Mouse (Mus musculus): ENCODE measurements around the gene Tmem41b. TPM values are rescaled to one million over a fixed set of nuclear protein-coding genes. Genes with fewer than 3 reads are reported as not detected.
A peak's percentile ranks its signal among the peaks of the same experiment; 100 is the strongest.
"Not testable (repeated sequence)": the region's sequence is repeated elsewhere in the genome, so short reads cannot be mapped to it uniquely, and the experiment has no call there.

Tmem41b gene
- polyA plus RNA-seq, 1 experiment from 2014 or later = 68.5 TPM

DNA sequence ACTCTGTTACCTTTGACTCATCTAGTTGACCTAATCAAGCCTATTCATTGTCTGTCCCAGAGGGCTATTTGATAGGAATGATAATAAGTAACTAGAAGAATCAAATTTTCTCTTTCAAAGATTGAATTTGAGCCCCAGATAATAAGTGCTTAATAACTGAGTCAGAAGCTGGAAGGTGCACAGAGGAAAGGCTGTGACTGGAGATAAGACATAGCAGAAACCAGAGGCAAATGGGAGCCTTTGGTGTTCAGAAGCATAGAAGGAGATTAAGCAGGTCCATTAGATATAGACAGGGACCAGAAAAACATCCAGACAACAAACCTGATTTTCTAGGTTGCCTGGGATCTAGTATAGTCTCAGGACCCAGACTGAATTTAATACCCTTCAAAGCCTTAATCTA, 19.2 kb upstream of the Tmem41b start:
- no peak overlapping the region for H3K27ac ChIP-seq (replicated peaks)
- no peaks in the 10 kb centered on the region for H3K36me3 ChIP-seq (replicated peaks)
- H3K9me3 ChIP-seq = no peaks in the 10 kb centered on the region
- no peak overlapping the region for H3K4me3 ChIP-seq
- no peak for DNase-seq (ENCODE audit: low spot score)
- peaks cover 5% of the 10 kb centered on the region; the same call in 1 of the 2 replicates for H3K27me3 ChIP-seq (replicated peaks; ENCODE audit: low read depth, poor library complexity, severe bottlenecking)
- H3K4me1 ChIP-seq = peaks cover 7% of the 10 kb centered on the region

DNA sequence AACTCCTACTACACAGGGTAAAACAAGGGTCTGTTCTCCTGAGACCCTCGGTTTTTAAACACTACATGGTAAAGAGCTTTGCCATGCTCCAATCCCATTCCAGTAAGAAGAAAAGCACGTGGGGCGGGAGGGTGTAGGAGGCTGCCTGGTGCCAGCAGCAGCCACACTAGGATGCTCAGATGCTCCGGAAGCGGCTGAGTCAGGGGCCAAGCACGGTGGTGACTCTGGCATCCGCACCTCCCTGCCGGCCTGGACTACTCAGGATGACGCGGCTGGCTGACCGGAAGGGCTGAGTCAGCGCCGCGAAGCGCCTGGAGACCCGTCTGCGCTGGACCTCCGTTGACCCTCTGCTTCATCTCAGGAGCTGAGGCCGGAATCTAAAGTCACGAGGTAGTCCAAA, 16.2 kb upstream of the Tmem41b start:
- Histone ChIP-seq H3K4me1 (peaks cover 7% of the 10 kb centered on the region), H3K9me3 (no peaks in the 10 kb centered on the region), H3K27me3 (replicated peaks; ENCODE audit: low read depth, poor library complexity, severe bottlenecking) (peaks cover 5% of the 10 kb centered on the region; the same call in 1 of the 2 replicates), H3K4me3 (peak overlapping the region; percentile 41), H3K27ac (replicated peaks) (peak overlapping the region; percentile 19; the same call in 1 of the 2 replicates), H3K36me3 (replicated peaks) (no peaks in the 10 kb centered on the region)
- 18% methylated on average over 20 of the region's 20 CpGs for WGBS
- DNase-seq (ENCODE audit: low spot score) = peak; percentile 68

DNA sequence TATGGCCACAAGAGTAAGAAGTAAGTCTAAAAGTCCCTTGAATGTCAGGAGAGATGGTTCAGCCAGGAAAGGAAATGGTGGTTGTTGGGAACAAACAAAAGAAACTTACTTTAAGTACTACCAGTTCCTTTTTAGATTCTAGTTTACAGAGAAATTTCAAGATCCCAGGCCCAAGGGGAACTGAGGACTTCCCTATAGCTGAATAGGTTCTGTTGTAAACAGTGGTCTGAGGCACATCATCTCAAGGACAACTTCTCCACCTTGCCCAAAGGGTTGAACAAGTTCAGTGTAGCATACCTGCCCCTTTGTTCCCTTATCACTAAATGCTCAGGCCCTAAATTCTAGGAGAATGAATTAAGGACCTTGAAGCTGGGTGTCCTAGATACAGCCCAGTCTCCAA, 15.4 kb upstream of the Tmem41b start:
- no peak overlapping the region for H3K4me3 ChIP-seq
- H3K9me3 ChIP-seq = no peaks in the 10 kb centered on the region
- no peak overlapping the region for H3K27ac ChIP-seq (replicated peaks)
- no peak for DNase-seq (ENCODE audit: low spot score)
- no peaks in the 10 kb centered on the region for H3K36me3 ChIP-seq (replicated peaks)
- H3K4me1 ChIP-seq = peaks cover 7% of the 10 kb centered on the region
- H3K27me3 ChIP-seq (replicated peaks; ENCODE audit: low read depth, poor library complexity, severe bottlenecking) = peaks cover 5% of the 10 kb centered on the region; the same call in 1 of the 2 replicates

DNA sequence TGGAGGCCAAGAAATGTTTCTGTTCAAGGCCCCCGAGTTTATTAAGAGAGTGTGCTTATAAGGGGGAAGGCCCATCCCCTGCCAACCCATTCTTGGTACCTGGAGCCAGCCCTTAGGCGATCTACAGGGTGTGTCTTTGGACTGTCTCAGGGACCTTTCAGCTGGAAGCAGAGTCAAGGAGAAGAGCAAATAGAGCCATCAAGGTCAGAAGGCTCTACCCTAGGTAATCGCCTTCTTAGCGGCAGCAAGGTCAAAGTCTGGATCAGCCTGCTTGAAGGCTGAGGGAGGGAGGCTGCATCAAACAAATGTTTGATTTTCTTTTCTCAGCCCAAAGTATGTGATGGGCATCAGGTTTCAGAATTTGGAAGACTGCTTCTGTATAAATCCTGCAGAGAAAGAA, 11.7 kb upstream of the Tmem41b start:
- H3K4me1 ChIP-seq = peaks cover 7% of the 10 kb centered on the region
- H3K9me3 ChIP-seq = no peaks in the 10 kb centered on the region
- peaks cover 5% of the 10 kb centered on the region; the same call in 1 of the 2 replicates for H3K27me3 ChIP-seq (replicated peaks; ENCODE audit: low read depth, poor library complexity, severe bottlenecking)
- 85% methylated on average over 4 of the region's 4 CpGs for WGBS
- H3K4me3 ChIP-seq = no peak overlapping the region
- H3K36me3 ChIP-seq (replicated peaks) = no peaks in the 10 kb centered on the region
- no peak overlapping the region for H3K27ac ChIP-seq (replicated peaks)
- no peak for DNase-seq (ENCODE audit: low spot score)

DNA sequence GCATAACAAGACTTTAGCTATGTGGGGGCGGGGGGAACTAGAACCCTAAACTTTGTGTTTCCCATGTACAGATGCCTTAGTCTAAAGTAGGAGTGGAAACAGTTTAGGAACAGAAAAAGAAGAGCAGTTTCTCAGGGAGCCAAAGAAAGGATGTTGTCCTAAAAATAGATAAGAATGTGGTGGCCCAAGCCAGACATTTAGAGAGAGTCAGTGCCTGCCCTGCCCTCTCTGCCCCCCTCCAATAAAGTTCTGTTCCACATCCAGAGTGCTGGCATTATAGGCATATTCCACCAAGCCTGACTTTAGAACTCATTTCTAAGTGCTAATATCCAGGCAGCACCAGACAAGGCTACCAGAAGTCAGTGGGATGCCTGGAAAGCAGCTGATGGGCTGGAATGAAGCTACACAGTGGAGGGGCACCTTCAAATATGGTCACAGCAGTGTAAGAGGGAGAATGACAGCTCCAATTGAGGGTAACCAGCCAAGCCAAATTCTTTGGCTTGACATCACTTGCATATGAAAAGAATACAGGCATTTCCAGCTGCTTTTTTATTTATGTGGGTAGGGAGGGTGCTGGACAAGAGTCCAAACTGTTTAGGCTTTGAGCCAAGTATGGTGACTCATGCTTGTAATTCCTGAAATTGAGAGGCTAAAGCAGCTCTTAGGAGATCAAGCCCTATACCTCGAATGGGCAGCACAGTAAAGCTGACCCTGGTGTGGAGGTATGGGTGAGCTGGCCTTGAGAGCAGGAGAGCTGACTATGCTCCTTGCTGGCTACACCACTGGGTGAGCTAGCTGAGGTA, 6.6 kb upstream of the Tmem41b start:
- H3K9me3 ChIP-seq = no peaks in the 10 kb centered on the region
- 67% methylated on average over 2 of the region's 2 CpGs for WGBS
- H3K36me3 ChIP-seq (replicated peaks) = no peaks in the 10 kb centered on the region
- no peaks in the 10 kb centered on the region for H3K27me3 ChIP-seq (replicated peaks; ENCODE audit: low read depth, poor library complexity, severe bottlenecking)
- no peak overlapping the region for H3K4me3 ChIP-seq
- DNase-seq (ENCODE audit: low spot score) = no peak
- no peaks in the 10 kb centered on the region for H3K4me1 ChIP-seq
- no peak overlapping the region for H3K27ac ChIP-seq (replicated peaks)

DNA sequence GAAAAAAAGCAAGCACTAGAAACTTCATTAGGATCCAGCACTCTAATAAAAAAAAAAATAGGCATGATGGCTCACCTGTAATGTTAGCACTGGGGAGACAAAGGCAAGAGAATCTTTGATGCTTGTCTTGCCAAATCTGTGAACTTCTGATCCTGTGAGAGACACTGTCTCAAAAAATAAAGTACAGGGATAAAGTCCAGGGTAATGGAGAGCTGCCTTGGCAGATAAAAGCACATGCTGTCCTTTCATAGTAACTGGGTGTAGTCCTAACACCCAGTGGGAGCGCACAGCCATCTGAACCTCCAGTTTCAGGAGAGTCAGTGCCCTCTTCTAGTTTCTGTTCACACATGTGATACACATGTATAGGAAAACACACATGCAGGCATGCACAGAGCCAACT, 4.6 kb upstream of the Tmem41b start:
- WGBS = 85% methylated on average over 1 of the region's 1 CpGs
- Histone ChIP-seq H3K4me1 (no peaks in the 10 kb centered on the region), H3K4me3 (no peak overlapping the region), H3K27ac (replicated peaks) (no peak overlapping the region), H3K36me3 (replicated peaks) (no peaks in the 10 kb centered on the region), H3K27me3 (replicated peaks; ENCODE audit: low read depth, poor library complexity, severe bottlenecking) (no peaks in the 10 kb centered on the region), H3K9me3 (no peaks in the 10 kb centered on the region)
- DNase-seq (ENCODE audit: low spot score) = no peak

DNA sequence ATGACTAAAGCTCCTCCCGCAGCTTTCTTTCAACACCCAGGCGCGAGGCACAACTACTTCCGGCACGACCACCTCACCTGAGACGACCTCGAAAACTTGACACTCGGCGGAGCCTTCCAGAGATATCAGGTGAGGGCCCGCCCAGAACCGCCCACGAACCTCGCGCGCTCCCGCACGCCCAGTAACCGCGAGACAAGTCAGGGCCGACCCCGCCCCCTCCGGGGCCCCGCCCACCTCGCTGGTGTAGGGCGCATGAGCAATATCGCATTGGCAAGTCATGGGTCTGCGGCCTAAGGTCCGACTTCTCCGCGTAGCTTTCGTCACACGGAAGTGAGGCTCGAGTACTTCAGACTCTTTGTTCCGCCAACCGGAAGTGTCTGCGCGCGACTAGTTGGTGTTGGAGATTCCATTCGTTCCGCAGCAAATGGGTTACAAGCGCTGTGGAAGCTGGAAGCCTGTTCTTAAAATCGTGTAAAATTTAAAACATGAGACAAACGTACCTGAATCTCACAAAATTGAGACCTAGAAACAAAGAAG, 528 bp downstream of the Tmem41b start:
- Histone ChIP-seq H3K4me3 (peak overlapping the region; percentile 68), H3K36me3 (replicated peaks) (peaks cover 31% of the 10 kb centered on the region), H3K4me1 (peaks cover 13% of the 10 kb centered on the region), H3K27ac (replicated peaks) (peak overlapping the region; percentile 82), H3K27me3 (replicated peaks; ENCODE audit: low read depth, poor library complexity, severe bottlenecking) (no peaks in the 10 kb centered on the region), H3K9me3 (no peaks in the 10 kb centered on the region)
- DNase-seq (ENCODE audit: low spot score) = peak; percentile 100
- WGBS = under 1% methylated on average over 43 of the region's 43 CpGs

DNA sequence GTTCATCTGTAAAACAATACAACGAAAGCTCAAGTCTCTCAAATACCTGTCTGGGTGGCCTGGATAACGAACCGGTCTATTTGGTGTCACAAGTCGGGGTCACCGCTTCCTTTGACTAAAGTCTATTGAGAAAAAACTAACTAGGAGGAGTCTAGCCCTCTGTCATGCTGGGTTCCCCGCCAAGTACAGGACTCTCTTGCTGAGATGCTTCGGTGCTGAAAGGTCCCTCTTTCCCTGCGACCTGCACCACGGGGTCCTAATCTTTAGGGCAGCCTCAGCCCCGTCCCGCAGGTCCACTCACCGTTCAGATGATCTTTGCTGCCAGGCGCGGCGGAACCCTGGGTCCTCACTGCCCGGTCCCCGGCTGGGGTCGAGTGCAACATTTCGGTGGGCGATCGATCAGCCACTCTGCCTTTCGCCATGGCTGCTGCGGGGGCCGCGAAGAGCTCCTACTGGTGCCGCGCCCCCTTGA, 1.0 kb downstream of the Tmem41b start:
- H3K36me3 ChIP-seq (replicated peaks) = peaks cover 34% of the 10 kb centered on the region
- H3K27ac ChIP-seq (replicated peaks) = peak overlapping the region; percentile 82
- H3K9me3 ChIP-seq = no peaks in the 10 kb centered on the region
- H3K4me1 ChIP-seq = peaks cover 13% of the 10 kb centered on the region
- peak overlapping the region; percentile 68 for H3K4me3 ChIP-seq
- H3K27me3 ChIP-seq (replicated peaks; ENCODE audit: low read depth, poor library complexity, severe bottlenecking) = no peaks in the 10 kb centered on the region
- DNase-seq (ENCODE audit: low spot score) = no peak
- WGBS = under 1% methylated on average over 27 of the region's 27 CpGs

DNA sequence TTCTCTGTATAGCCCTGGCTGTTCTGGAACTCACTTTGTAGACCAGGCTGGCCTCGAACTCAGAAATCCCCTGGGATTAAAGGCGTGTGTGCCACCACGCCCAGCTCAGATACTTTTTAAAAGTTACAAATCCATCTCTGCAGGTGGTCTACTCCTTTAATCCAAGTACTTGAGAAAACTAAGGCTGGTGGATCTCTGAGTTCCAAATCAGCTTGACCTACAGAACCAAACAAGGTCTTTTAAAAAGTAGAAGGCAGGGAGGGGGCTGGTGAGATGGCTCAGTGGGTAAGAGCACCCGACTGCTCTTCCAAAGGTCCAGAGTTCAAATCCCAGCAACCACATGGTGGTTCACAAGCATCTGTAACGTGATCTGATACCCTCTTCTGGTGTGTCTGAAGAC, 2.1 kb downstream of the Tmem41b start:
- Histone ChIP-seq H3K4me3 (peak overlapping the region; percentile 68; the same call in 1 of the 2 replicates), H3K36me3 (replicated peaks) (peaks cover 44% of the 10 kb centered on the region), H3K4me1 (peaks cover 13% of the 10 kb centered on the region)
- not testable (repeated sequence) for DNase-seq (ENCODE audit: low spot score); H3K9me3 ChIP-seq; H3K27me3 ChIP-seq (replicated peaks; ENCODE audit: low read depth, poor library complexity, severe bottlenecking); H3K27ac ChIP-seq (replicated peaks)
- 85% methylated on average over 5 of the region's 5 CpGs for WGBS

DNA sequence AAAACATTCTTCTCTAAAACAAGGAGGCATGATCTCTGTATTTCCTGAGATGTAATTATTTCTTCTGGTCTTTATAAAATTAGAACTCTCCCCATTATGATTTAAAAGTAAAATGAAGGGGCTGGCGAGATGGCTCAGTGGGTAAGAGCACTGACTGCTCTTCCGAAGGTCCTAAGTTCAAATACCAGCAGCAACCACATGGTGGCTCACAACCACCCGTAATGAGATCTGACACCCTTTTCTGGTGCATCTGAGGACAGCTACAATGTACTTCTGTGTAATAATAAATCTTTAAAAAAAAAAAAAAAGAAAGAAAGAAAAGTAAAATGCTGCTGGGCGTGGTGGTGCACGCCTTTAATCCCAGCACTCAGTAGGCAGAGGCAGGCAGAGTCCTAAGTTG, 9.6 kb downstream of the Tmem41b start:
- H3K27me3 ChIP-seq (replicated peaks; ENCODE audit: low read depth, poor library complexity, severe bottlenecking); H3K4me1 ChIP-seq; DNase-seq (ENCODE audit: low spot score); H3K4me3 ChIP-seq; H3K9me3 ChIP-seq; H3K27ac ChIP-seq (replicated peaks): not testable (repeated sequence)
- peaks cover 84% of the 10 kb centered on the region for H3K36me3 ChIP-seq (replicated peaks)
- WGBS = 76% methylated on average over 5 of the region's 5 CpGs

DNA sequence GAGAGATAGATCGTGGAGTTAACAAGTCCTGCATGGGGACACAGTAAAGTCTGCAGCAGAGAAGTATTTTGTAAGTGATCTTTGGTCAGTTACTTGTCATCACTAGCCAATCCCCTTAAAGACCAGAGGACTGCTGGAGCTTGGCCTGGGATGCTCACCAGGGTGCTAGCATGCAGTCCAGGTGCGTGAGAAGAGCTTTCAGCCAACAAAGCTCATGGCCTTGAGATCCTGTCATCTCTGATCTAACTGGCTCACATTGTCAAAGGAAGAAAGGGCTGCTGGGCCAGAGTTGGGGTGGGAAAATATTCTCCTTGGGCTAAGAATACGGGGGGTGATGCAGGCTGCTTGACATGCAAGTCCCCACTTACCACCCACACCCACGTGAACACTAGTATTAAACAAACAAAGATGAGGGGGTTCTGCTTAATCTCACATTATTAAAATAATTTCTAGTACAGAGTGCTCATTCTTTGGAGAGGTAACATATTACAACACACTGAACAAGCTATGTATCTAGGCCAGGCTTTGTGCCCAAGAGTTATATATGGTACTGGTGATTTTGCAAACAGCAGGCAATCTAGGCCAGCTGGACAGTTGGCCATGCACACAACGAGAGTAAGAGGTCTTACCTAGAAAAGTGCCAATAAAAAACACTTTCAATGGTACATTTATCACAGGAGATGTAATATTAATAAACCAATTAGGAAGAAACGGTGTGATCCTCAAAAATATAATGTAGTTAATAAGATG, 10.6 kb downstream of the Tmem41b start:
- Histone ChIP-seq H3K36me3 (replicated peaks) (peaks cover 75% of the 10 kb centered on the region), H3K27me3 (replicated peaks; ENCODE audit: low read depth, poor library complexity, severe bottlenecking) (no peaks in the 10 kb centered on the region)
- WGBS = 95% methylated on average over 6 of the region's 6 CpGs

DNA sequence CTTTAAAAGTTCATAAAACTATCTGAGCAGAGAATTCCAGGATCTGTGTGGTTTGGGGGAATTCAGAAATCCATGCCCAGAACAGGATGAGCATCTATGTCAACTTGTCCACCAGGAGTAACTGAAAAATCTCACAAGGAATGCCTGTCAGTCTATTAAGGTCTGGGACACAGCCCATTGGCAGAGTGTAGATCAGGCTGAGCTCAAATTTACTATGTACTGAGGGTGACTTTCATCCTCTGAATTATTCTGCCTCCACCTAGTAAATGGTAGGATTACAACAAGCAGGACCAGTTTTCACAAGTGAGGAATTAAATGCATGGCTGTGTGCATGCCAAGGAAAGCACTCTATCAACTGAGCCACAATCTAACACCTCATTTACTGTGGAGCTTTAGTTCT, 17.2 kb downstream of the Tmem41b start:
- Histone ChIP-seq H3K36me3 (replicated peaks) (peaks cover 13% of the 10 kb centered on the region), H3K4me3 (no peak overlapping the region), H3K27ac (replicated peaks) (no peak overlapping the region), H3K27me3 (replicated peaks; ENCODE audit: low read depth, poor library complexity, severe bottlenecking) (no peaks in the 10 kb centered on the region), H3K9me3 (no peaks in the 10 kb centered on the region), H3K4me1 (peaks cover 16% of the 10 kb centered on the region)
- no peak for DNase-seq (ENCODE audit: low spot score)

More for the DNA sequence above, 10.6 kb downstream of the Tmem41b start:
- 0 out of 2 replicates have a peak, but pooled peaks cover 2% of the 10 kb centered on the region for H3K4me1 ChIP-seq
- DNase-seq (ENCODE audit: low spot score) = no peak
- no peak overlapping the region for H3K4me3 ChIP-seq
- no peaks in the 10 kb centered on the region for H3K9me3 ChIP-seq
- no peak overlapping the region for H3K27ac ChIP-seq (replicated peaks)
